Mouse (Mus musculus) lung, embryonic 16.5 days (tissue): ENCODE data around the gene Tm9sf1. TPM values are rescaled to one million over a fixed set of nuclear protein-coding genes. Genes with fewer than 3 reads are reported as not detected.

Source experiments
- ATAC-seq: fragments of 200-750 bp; cut with Nextera tagmentation; 2 replicates; pipeline ENCODE4 v1.8.0; 2017; ENCODE audit warnings: low read depth, mild to moderate bottlenecking, moderate library complexity
- H3K27ac ChIP-seq: fragments of 300-500 bp; sonication (generic); 2 replicates; pipeline ENCODE4 v1.5.1; 2014; ENCODE audit warnings: mild to moderate bottlenecking, control low read depth, low read length
- H3K27me3 ChIP-seq: fragments of 300-500 bp; sonication (generic); 2 replicates; pipeline ENCODE4 v1.6.1; 2014; ENCODE audit warnings: low read depth, low read length, mixed read lengths; ENCODE audit not compliant: control insufficient read depth, insufficient read depth
- H3K36me3 ChIP-seq: fragments of 300-500 bp; sonication (generic); 2 replicates; pipeline ENCODE4 v1.6.1; 2014; ENCODE audit warnings: low read length; ENCODE audit not compliant: control insufficient read depth, insufficient read depth
- H3K4me1 ChIP-seq: fragments of 300-500 bp; sonication (generic); replicated peaks from 2 replicates; pipeline ENCODE4 v1.6.1; 2014; ENCODE audit warnings: low read length, mixed read lengths; ENCODE audit not compliant: control insufficient read depth, insufficient read depth
- H3K4me2 ChIP-seq: fragments of 300-500 bp; sonication (generic); 2 replicates; pipeline ENCODE4 v1.6.1; 2014; ENCODE audit warnings: low read depth, low read length, control low read depth
- H3K4me3 ChIP-seq: fragments of 300-500 bp; sonication (generic); 2 replicates; pipeline ENCODE4 v1.5.1; 2014; ENCODE audit warnings: mild to moderate bottlenecking, low read length, control low read depth
- H3K9ac ChIP-seq: fragments of 300-500 bp; sonication (generic); 2 replicates; pipeline ENCODE4 v1.6.1; 2014; ENCODE audit warnings: low read length, control low read depth
- H3K9me3 ChIP-seq: fragments of 300-500 bp; sonication (generic); 2 replicates; pipeline ENCODE4 v1.6.1; 2016; ENCODE audit warnings: low read length; ENCODE audit not compliant: control insufficient read depth
- WGBS: fragments of 180-500 bp; shearing (Covaris S2); extraction: QIAGEN DNeasy Blood & Tissue Kit; methylation state at CpG from one replicate; pipeline ENCODE4 v1.1.7; 2014; 5-methylcytosine and 5-hydroxymethylcytosine counted together
- polyA plus RNA-seq: library from polyadenylated mRNA; unstranded; fragments of >200 nt; fragmentation: Nextera tagmentation; extraction: Ambion mirVana; gene quantifications from 2 replicates; pipeline ENCODE4 v1.2.1, GENCODE M21; 2015

Gene Tm9sf1
- polyA plus RNA-seq, 1 experiment from 2014 or later, result 121 TPM

GRCm38 (mm10) chr14:55640816-55641215 lies 2.8 kb downstream of the Tm9sf1 start:
- Histone ChIP-seq H3K4me1 (peaks cover 13% of the 10 kb centered on the region), H3K36me3 (peaks cover 39% of the 10 kb centered on the region), H3K4me3 (no peak overlapping the region), H3K4me2 (no peak overlapping the region), H3K9me3 (no peaks in the 10 kb centered on the region), H3K27ac (no peak overlapping the region), H3K9ac (no peak overlapping the region), H3K27me3 (no peaks in the 10 kb centered on the region)
- 96% methylated on average over 14 of the region's 14 CpGs for WGBS
- no peak for ATAC-seq

DNA sequence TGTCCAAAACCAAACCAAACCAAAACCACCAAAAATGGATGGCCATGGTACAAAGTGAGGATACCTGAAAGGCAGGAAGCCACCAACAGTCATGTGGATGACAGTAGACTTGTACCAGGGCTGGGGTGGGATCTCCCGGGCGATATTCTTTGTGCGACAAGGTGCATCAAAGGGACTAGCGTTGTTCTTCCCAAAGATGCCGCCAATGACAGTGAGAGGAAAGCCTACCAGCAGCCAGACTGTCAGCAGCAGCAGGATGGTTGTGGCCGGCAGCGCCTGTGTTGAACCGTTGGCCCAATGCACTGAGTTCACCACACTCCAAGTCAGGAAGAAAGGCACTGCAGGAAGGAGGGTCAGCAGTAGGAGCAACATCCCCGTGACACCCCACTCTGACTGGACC lies 5.8 kb downstream of the Tm9sf1 start, which contains the start of gene Gm49378:
Gene Gm49378 (minus strand): TSS at position 101 of the 400 bp plus-strand sequence.
- Histone ChIP-seq H3K36me3 (peaks cover 48% of the 10 kb centered on the region), H3K9me3 (no peaks in the 10 kb centered on the region), H3K27ac (no peak within 1 kb of the TSS), H3K9ac (no peak within 1 kb of the TSS), H3K4me1 (peaks cover 12% of the 10 kb centered on the region; the same call in 1 of the 2 replicates), H3K4me2 (no peak within 1 kb of the TSS), H3K27me3 (no peaks in the 10 kb centered on the region), H3K4me3 (no peak within 1 kb of the TSS)
- no peak for ATAC-seq
- WGBS, result 97% methylated on average over 9 of the region's 9 CpGs

GRCm38 (mm10) chr14:55635523-55636007 lies 8.0 kb downstream of the Tm9sf1 start, which contains the start of gene Ipo4:
TSS of gene Ipo4 (minus strand) at chr14:55635957.
- WGBS, result 1% methylated on average over 33 of the region's 33 CpGs
- peak; percentile 94 for ATAC-seq

DNA sequence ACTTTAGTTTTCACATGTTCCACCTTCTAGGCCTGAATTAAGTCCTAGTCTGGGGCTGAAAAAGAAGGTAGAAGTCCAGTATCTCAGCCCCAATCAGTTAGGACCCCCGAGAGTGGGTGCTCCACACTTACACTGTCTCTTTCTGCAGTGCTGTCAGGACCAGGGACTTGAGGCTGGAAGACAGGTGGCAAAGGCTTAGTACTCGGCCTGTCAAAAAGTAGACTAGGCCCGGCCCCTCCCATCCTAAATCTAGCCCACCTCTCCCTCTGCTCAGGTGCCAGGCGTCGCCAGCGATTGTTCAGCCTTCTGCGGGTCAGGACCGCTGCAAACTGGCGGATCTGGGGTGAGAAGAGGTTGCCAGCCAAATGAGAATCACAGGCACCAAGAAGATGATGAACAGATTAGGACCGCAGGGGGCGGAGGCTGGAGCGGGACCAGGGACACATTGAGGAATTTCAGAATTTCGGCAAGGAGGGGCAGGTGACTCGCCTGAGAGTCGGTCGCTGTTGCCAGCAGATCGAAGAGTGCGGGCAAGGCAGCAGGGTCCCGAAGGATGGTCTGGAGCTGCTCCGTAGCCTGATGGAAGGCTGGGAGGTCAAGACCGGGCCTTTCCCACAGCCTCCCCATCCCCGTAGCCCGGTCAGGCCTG lies 8.6 kb downstream of the Tm9sf1 start:
- no peaks in the 10 kb centered on the region for H3K27me3 ChIP-seq
- 4% methylated on average over 23 of the region's 23 CpGs for WGBS
- ATAC-seq, result peak; percentile 40

More at GRCm38 (mm10) chr14:55635523-55636007, 8.0 kb downstream of the Tm9sf1 start, which contains the start of gene Ipo4:
- Histone ChIP-seq H3K4me3 (peak within 1 kb of the TSS; percentile 69), H3K4me1 (peaks cover 5% of the 10 kb centered on the region; the same call in 1 of the 2 replicates), H3K27ac (peak within 1 kb of the TSS; percentile 69), H3K9me3 (no peaks in the 10 kb centered on the region), H3K4me2 (peak within 1 kb of the TSS; percentile 86), H3K9ac (peak within 1 kb of the TSS; percentile 76), H3K27me3 (no peaks in the 10 kb centered on the region), H3K36me3 (peaks cover 58% of the 10 kb centered on the region)

GRCm38 (mm10) chr14:55629312-55629711 lies 14.3 kb downstream of the Tm9sf1 start:
- H3K4me2 ChIP-seq, result no peak overlapping the region
- H3K9me3 ChIP-seq, result no peaks in the 10 kb centered on the region
- H3K27ac ChIP-seq, result no peak overlapping the region
- 53% methylated on average over 5 of the region's 5 CpGs for WGBS
- H3K4me1 ChIP-seq, result no peaks in the 10 kb centered on the region
- H3K27me3 ChIP-seq, result no peaks in the 10 kb centered on the region
- peaks cover 62% of the 10 kb centered on the region for H3K36me3 ChIP-seq
- ATAC-seq, result no peak
- H3K4me3 ChIP-seq, result no peak overlapping the region
- H3K9ac ChIP-seq, result no peak overlapping the region

More for the DNA sequence above, 8.6 kb downstream of the Tm9sf1 start:
- Histone ChIP-seq H3K27ac (peak overlapping the region; percentile 69), H3K4me1 (peaks cover 5% of the 10 kb centered on the region; the same call in 1 of the 2 replicates), H3K9ac (peak overlapping the region; percentile 76), H3K4me3 (peak overlapping the region; percentile 69), H3K36me3 (peaks cover 58% of the 10 kb centered on the region), H3K4me2 (peak overlapping the region; percentile 86), H3K9me3 (no peaks in the 10 kb centered on the region)

GRCm38 (mm10) chr14:55628077-55628827 lies 15.4 kb downstream of the Tm9sf1 start:
- Histone ChIP-seq H3K27me3 (no peaks in the 10 kb centered on the region), H3K9me3 (no peaks in the 10 kb centered on the region), H3K4me3 (no peak overlapping the region), H3K27ac (no peak overlapping the region), H3K9ac (no peak overlapping the region), H3K4me2 (no peak overlapping the region), H3K4me1 (no peaks in the 10 kb centered on the region), H3K36me3 (peaks cover 57% of the 10 kb centered on the region)
- ATAC-seq, result no peak
- WGBS, result 89% methylated on average over 27 of the region's 27 CpGs

DNA sequence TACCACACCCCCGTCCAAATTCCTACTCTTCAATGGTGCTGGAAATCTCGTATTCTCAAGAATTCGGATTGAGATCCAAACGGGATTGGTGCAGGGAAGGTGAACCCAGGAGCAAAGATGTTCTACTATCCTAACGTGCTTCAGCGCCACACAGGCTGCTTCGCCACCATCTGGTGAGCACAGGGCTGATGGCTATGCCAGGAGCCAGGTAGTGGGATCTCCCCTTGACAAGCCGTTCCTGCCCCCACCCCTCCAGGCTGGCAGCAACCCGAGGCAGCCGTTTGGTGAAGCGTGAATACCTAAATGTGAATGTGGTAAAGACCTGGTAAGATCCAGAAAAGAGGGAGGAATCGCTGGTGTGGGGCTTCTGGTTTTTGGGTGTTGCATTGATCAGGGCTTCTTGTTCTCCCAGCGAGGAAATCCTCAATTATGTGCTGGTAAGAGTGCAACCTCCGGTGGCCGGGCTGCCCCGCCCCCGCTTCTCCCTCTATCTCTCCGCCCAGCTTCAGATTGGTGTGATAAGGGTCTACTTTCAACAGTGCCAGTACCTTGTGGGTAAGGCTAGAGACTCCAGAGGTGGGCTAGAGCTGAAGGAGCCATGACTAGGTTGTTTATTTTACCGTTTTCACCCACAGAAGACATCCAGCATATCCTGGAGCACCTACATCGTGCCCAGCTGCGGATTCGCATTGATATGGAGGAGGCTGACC lies 25.0 kb downstream of the Tm9sf1 start:
- peak; percentile 26; the same call in 1 of the 2 replicates for ATAC-seq
- no peaks in the 10 kb centered on the region for H3K36me3 ChIP-seq
- H3K4me1 ChIP-seq, result no peaks in the 10 kb centered on the region; the same call in 1 of the 2 replicates
- H3K9ac ChIP-seq, result peak overlapping the region; percentile 58
- 30% methylated on average over 22 of the region's 22 CpGs for WGBS
- peak overlapping the region; percentile 52 for H3K4me2 ChIP-seq
- no peaks in the 10 kb centered on the region for H3K9me3 ChIP-seq
- no peak overlapping the region for H3K27ac ChIP-seq
- peak overlapping the region; percentile 48 for H3K4me3 ChIP-seq
- H3K27me3 ChIP-seq, result no peaks in the 10 kb centered on the region

DNA sequence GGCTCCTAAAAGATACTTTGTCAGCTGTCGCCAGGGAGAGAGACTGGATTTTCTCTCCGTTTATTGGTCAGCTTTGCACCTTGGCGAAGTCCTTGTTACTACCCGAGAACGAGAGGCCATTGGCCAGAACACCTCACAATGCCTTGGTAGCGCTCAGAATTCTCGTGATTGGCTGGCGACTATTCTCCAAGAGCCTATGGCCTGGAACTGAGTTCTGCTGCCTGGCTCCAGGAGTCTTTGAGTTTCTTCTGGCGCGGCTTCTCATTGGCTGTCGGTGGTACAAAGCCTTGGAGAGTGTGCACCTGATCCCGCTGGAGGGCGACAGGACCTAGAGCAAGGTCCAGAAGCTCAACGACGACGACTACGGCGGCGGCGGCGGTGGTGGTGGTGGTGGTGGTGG lies 25.8 kb downstream of the Tm9sf1 start, which contains the start of gene Rec8:
Gene Rec8 (plus strand): TSS at position 216 of the 400 bp plus-strand sequence.
- WGBS, result 16% methylated on average over 21 of the region's 21 CpGs
- peak within 1 kb of the TSS; percentile 55 for H3K27ac ChIP-seq
- ATAC-seq, result peak; percentile 88

More for the DNA sequence above, 25.8 kb downstream of the Tm9sf1 start, which contains the start of gene Rec8:
- H3K36me3 ChIP-seq, result no peaks in the 10 kb centered on the region
- H3K27me3 ChIP-seq, result no peaks in the 10 kb centered on the region
- H3K9ac ChIP-seq, result peak within 1 kb of the TSS; percentile 58
- no peaks in the 10 kb centered on the region for H3K9me3 ChIP-seq
- no peaks in the 10 kb centered on the region; the same call in 1 of the 2 replicates for H3K4me1 ChIP-seq
- H3K4me2 ChIP-seq, result peak within 1 kb of the TSS; percentile 52
- peak within 1 kb of the TSS; percentile 48 for H3K4me3 ChIP-seq
